Mouse (Mus musculus): ENCODE data around the gene Cobl. TPM values are rescaled to one million over a fixed set of nuclear protein-coding genes. Genes with fewer than 3 reads are reported as not detected.

The Cobl gene
- polyA plus RNA-seq, 1 experiment = 1.2 TPM

- H3K36me3 ChIP-seq (ENCODE audit: control insufficient read depth, insufficient read depth, low read length) = no peaks in the 10 kb centered on the region
Measured at GRCm38 (mm10) chr11:12236341-12236740, 228.4 kb downstream of the Cobl start.

DNA sequence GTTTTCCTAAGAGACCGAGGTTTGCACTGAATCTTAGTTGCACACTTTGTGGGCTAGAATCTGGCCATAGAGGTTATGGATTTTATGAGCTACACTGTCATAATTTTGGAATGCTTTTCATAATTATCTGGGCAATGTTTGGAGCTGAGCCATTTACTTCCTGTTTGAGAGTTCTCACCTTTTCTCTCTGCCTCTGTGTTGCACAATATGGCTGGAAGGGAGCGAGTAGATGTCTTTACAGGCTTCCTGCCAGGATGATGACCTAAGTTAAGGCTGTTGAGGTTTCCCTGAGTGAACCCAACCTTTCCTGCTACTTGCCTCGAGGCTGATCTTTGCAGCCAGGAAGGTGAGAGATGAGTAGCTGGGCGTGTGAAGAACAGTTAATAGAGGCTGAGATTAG, 229.9 kb downstream of the Cobl start:
- Histone ChIP-seq H3K4me1 (ENCODE audit: control insufficient read depth, insufficient read depth, low read length) (no peaks in the 10 kb centered on the region), H3K27ac (ENCODE audit: control insufficient read depth, insufficient read depth, low read depth, low read length) (no peak overlapping the region), H3K4me3 (ENCODE audit: control insufficient read depth, low read depth, low read length) (no peak overlapping the region), H3K36me3 (ENCODE audit: control insufficient read depth, insufficient read depth, low read length) (no peaks in the 10 kb centered on the region), H3K27me3 (ENCODE audit: control insufficient read depth, insufficient read depth, low read length) (no peaks in the 10 kb centered on the region)
- TF ChIP-seq CTCF (IDR thresholded peaks at IDR 0.05; ENCODE audit: control insufficient read depth, insufficient read depth, insufficient replicate concordance, low read depth, low read length) = no peak
- TF ChIP-seq POLR2A (IDR thresholded peaks at IDR 0.05; ENCODE audit: control insufficient read depth, low read depth, low read length) = no peak

More at GRCm38 (mm10) chr11:12236341-12236740, 228.4 kb downstream of the Cobl start:
- Histone ChIP-seq H3K4me1 (ENCODE audit: control insufficient read depth, insufficient read depth, low read length) (no peaks in the 10 kb centered on the region), H3K4me3 (ENCODE audit: control insufficient read depth, low read depth, low read length) (no peak overlapping the region), H3K27ac (ENCODE audit: control insufficient read depth, insufficient read depth, low read depth, low read length) (no peak overlapping the region), H3K27me3 (ENCODE audit: control insufficient read depth, insufficient read depth, low read length) (no peaks in the 10 kb centered on the region)
- TF ChIP-seq CTCF (IDR thresholded peaks at IDR 0.05; ENCODE audit: control insufficient read depth, insufficient read depth, insufficient replicate concordance, low read depth, low read length) (no peak), POLR2A (IDR thresholded peaks at IDR 0.05; ENCODE audit: control insufficient read depth, low read depth, low read length) (no peak)

- H3K27me3 ChIP-seq (ENCODE audit: control insufficient read depth, insufficient read depth, low read length) = no peaks in the 10 kb centered on the region
Measured at GRCm38 (mm10) chr11:12234126-12234525, 230.6 kb downstream of the Cobl start.

DNA sequence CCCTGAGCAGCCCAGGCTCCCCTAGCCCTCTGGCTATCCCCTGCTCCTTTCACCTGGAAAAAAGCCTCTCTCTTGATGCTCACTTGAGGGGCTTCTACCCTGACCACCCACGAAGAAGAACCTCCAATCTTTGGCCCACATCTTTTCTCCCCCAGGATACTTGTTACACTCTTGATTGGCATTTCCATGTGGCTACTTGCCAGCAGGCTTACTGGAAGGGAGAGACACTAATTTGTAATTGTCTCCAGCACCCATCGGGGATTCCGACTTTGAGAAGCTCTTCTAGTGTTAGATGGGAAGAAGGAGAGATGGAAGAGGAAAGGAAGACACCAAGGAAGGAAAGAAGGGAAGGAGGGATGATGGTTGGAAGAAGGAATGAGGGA, 232.0 kb downstream of the Cobl start:
- Histone ChIP-seq H3K4me1 (ENCODE audit: control insufficient read depth, insufficient read depth, low read length) (no peaks in the 10 kb centered on the region), H3K27me3 (ENCODE audit: control insufficient read depth, insufficient read depth, low read length) (no peaks in the 10 kb centered on the region), H3K36me3 (ENCODE audit: control insufficient read depth, insufficient read depth, low read length) (no peaks in the 10 kb centered on the region), H3K27ac (ENCODE audit: control insufficient read depth, insufficient read depth, low read depth, low read length) (no peak overlapping the region), H3K4me3 (ENCODE audit: control insufficient read depth, low read depth, low read length) (no peak overlapping the region)
- TF ChIP-seq CTCF (IDR thresholded peaks at IDR 0.05; ENCODE audit: control insufficient read depth, insufficient read depth, insufficient replicate concordance, low read depth, low read length) = no peak
- TF ChIP-seq POLR2A (IDR thresholded peaks at IDR 0.05; ENCODE audit: control insufficient read depth, low read depth, low read length) = no peak

More at GRCm38 (mm10) chr11:12234126-12234525, 230.6 kb downstream of the Cobl start:
- no peak overlapping the region for H3K4me3 ChIP-seq (ENCODE audit: control insufficient read depth, low read depth, low read length)
- TF ChIP-seq CTCF (IDR thresholded peaks at IDR 0.05; ENCODE audit: control insufficient read depth, insufficient read depth, insufficient replicate concordance, low read depth, low read length) (no peak), POLR2A (IDR thresholded peaks at IDR 0.05; ENCODE audit: control insufficient read depth, low read depth, low read length) (no peak)
- H3K4me1 ChIP-seq (ENCODE audit: control insufficient read depth, insufficient read depth, low read length) = no peaks in the 10 kb centered on the region
- no peak overlapping the region for H3K27ac ChIP-seq (ENCODE audit: control insufficient read depth, insufficient read depth, low read depth, low read length)
- no peaks in the 10 kb centered on the region for H3K36me3 ChIP-seq (ENCODE audit: control insufficient read depth, insufficient read depth, low read length)

- no peaks in the 10 kb centered on the region for H3K36me3 ChIP-seq (ENCODE audit: control insufficient read depth, insufficient read depth, low read length)
- no peak overlapping the region for H3K27ac ChIP-seq (ENCODE audit: control insufficient read depth, insufficient read depth, low read depth, low read length)
- TF ChIP-seq CTCF (IDR thresholded peaks at IDR 0.05; ENCODE audit: control insufficient read depth, insufficient read depth, insufficient replicate concordance, low read depth, low read length) (no peak), POLR2A (IDR thresholded peaks at IDR 0.05; ENCODE audit: control insufficient read depth, low read depth, low read length) (no peak)
- no peak overlapping the region for H3K4me3 ChIP-seq (ENCODE audit: control insufficient read depth, low read depth, low read length)
- no peaks in the 10 kb centered on the region for H3K27me3 ChIP-seq (ENCODE audit: control insufficient read depth, insufficient read depth, low read length)
- no peaks in the 10 kb centered on the region for H3K4me1 ChIP-seq (ENCODE audit: control insufficient read depth, insufficient read depth, low read length)
Measured at GRCm38 (mm10) chr11:12232041-12232742, 232.6 kb downstream of the Cobl start.

- no peaks in the 10 kb centered on the region for H3K36me3 ChIP-seq (ENCODE audit: control insufficient read depth, insufficient read depth, low read length)
- no peaks in the 10 kb centered on the region for H3K4me1 ChIP-seq (ENCODE audit: control insufficient read depth, insufficient read depth, low read length)
- H3K27me3 ChIP-seq (ENCODE audit: control insufficient read depth, insufficient read depth, low read length) = no peaks in the 10 kb centered on the region
- TF ChIP-seq POLR2A (IDR thresholded peaks at IDR 0.05; ENCODE audit: control insufficient read depth, low read depth, low read length) (no peak), CTCF (IDR thresholded peaks at IDR 0.05; ENCODE audit: control insufficient read depth, insufficient read depth, insufficient replicate concordance, low read depth, low read length) (no peak)
- H3K27ac ChIP-seq (ENCODE audit: control insufficient read depth, insufficient read depth, low read depth, low read length) = no peak overlapping the region
- H3K4me3 ChIP-seq (ENCODE audit: control insufficient read depth, low read depth, low read length) = no peak overlapping the region
Measured at GRCm38 (mm10) chr11:12231481-12232035, 233.2 kb downstream of the Cobl start.

DNA sequence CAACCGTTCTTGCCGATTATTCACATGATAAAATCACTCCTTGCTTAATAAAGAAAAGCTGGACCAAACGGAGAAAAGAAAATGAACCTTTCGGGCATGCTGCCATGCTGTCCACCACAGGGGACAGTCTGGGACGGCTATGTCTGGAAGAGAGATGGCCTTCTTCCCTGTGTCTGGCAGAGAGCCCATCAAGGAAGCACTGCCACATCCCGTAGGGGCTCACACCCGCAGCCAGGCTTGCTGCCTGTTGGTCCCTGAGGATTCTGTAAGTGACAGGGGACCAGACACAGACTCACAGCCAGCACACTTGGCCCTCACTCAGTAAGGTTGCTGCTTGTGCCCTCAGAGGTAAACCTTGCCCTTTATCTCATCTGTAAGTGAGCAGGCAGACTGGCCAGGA, 235.3 kb downstream of the Cobl start:
- Histone ChIP-seq H3K36me3 (ENCODE audit: control insufficient read depth, insufficient read depth, low read length) (no peaks in the 10 kb centered on the region), H3K27me3 (ENCODE audit: control insufficient read depth, insufficient read depth, low read length) (no peaks in the 10 kb centered on the region), H3K4me3 (ENCODE audit: control insufficient read depth, low read depth, low read length) (no peak overlapping the region), H3K27ac (ENCODE audit: control insufficient read depth, insufficient read depth, low read depth, low read length) (no peak overlapping the region), H3K4me1 (ENCODE audit: control insufficient read depth, insufficient read depth, low read length) (no peaks in the 10 kb centered on the region)
- TF ChIP-seq POLR2A (IDR thresholded peaks at IDR 0.05; ENCODE audit: control insufficient read depth, low read depth, low read length) = no peak
- no peak for TF ChIP-seq CTCF (IDR thresholded peaks at IDR 0.05; ENCODE audit: control insufficient read depth, insufficient read depth, insufficient replicate concordance, low read depth, low read length)

Data from testis, adult 2 months (tissue).